Mouse (Mus musculus): ENCODE data around the gene Eps8l2. TPM values are rescaled to one million over a fixed set of nuclear protein-coding genes. Genes with fewer than 3 reads are reported as not detected.
A peak's percentile ranks its signal among the peaks of the same experiment; 100 is the strongest.

Gene Eps8l2
- polyA plus RNA-seq, 1 experiment from 2014 or later = 1.4 TPM

DNA sequence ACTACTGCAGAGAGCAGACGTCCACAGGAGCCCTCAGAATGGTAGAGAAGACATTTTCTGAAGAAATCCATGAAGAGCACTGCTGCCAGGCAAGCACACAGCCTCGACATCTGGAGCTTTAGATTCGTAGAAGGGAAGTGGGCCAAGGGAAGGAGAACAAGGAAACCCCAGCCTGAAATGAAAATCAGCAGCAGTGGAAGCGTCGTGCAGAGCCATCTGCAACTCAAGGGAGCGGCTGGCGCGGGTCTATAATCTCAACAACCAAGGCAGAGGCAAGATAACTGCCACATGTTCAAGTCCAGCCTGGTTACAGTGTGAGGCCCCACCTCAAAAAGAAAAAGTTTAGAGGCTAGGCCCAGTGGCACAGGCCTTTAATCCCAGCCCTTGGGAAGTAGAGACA is 23.6 kb upstream of the Eps8l2 start:
- no peak overlapping the region for H3K27ac ChIP-seq
- peaks cover 98% of the 10 kb centered on the region for H3K36me3 ChIP-seq
- ATAC-seq (ENCODE audit: low FRiP score) = no peak
- 93% methylated on average over 8 of the region's 8 CpGs for WGBS
- H3K9me3 ChIP-seq = no peaks in the 10 kb centered on the region
- H3K4me2 ChIP-seq = no peak overlapping the region
- H3K4me3 ChIP-seq = no peak overlapping the region
- H3K27me3 ChIP-seq = no peaks in the 10 kb centered on the region
- H3K9ac ChIP-seq = no peak overlapping the region
- no peaks in the 10 kb centered on the region for H3K4me1 ChIP-seq (replicated peaks)

DNA sequence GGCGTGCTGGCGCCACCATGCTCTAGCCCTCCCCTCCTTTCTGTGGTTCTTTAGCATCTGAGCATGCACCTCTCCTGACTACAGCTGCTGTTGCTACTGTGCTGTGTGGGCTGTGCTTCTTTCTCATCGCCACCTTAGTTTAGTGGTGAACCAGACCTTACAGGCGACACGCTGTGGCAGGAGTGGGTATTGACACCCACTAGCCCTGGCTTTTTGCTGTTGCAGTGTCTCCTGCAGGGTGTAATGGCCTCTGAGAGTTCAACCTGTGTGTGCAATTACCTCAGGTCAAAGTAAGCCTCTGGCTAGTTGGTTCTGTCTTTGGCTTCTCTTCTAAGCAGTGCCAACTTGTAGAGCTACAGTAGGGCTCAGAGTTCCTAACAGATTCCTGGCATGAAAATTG is 22.7 kb upstream of the Eps8l2 start:
- Histone ChIP-seq H3K9me3 (no peaks in the 10 kb centered on the region), H3K4me1 (replicated peaks) (no peaks in the 10 kb centered on the region), H3K4me3 (no peak overlapping the region), H3K9ac (no peak overlapping the region), H3K4me2 (no peak overlapping the region), H3K27ac (no peak overlapping the region), H3K36me3 (peaks cover 98% of the 10 kb centered on the region), H3K27me3 (no peaks in the 10 kb centered on the region)
- no peak for ATAC-seq (ENCODE audit: low FRiP score)
- WGBS = 81% methylated on average over 5 of the region's 5 CpGs

DNA sequence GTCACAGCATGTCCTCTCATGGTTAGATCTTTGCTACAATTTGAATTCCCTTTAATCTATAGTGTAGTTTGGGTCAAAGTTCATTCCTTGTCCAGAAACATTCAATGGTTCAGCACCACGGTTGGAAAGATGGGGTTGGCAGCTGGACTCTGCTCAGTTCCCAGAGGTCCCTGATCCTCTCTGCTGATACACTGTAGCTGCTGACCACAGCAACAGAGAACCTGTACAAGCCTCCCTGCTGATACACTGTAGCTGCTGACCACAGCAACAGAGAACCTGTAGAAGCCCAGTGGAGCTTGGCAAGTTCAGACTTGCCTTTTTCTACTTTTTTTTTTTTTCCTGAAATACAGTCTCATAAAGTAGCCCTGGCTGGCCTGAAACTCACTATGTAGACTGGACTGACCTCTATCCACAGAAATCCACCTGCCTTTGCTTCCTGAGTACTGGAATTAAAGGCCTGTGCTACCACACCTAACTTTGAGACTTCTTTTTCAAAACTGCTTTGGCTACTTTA is 21.0 kb upstream of the Eps8l2 start:
- Histone ChIP-seq H3K4me3 (no peak overlapping the region), H3K4me2 (no peak overlapping the region), H3K27ac (no peak overlapping the region), H3K9me3 (no peaks in the 10 kb centered on the region), H3K27me3 (no peaks in the 10 kb centered on the region), H3K9ac (no peak overlapping the region), H3K4me1 (replicated peaks) (no peaks in the 10 kb centered on the region), H3K36me3 (peaks cover 98% of the 10 kb centered on the region)
- 63% methylated on average over 1 of the region's 1 CpGs for WGBS
- no peak for ATAC-seq (ENCODE audit: low FRiP score)

DNA sequence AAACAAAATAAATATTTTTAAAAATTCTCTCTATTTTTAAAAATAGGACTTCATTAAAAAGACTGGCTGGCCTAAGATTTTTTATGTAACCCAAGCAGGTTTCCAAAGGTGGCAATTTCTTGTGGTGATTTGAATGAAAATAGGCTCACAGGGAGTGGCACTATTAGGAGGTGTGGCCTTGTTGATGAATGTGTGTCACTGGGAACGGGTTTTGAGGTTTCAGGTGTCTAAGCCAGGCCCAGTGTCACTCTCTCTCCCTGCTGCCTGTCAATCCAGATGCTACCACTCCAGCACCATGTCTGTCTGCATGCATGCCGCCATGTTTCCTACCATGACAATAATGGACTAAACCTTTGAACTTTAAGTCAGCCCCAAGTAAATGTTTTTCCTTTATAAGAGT is 19.2 kb upstream of the Eps8l2 start:
- Histone ChIP-seq H3K4me2 (no peak overlapping the region), H3K4me3 (no peak overlapping the region), H3K27ac (no peak overlapping the region), H3K36me3 (peaks cover 96% of the 10 kb centered on the region), H3K9me3 (no peaks in the 10 kb centered on the region), H3K27me3 (no peaks in the 10 kb centered on the region), H3K4me1 (replicated peaks) (peaks cover 3% of the 10 kb centered on the region), H3K9ac (no peak overlapping the region)
- ATAC-seq (ENCODE audit: low FRiP score) = no peak
- whole genome bisulfite sequencing = 73% methylated on average over 2 of the region's 2 CpGs

DNA sequence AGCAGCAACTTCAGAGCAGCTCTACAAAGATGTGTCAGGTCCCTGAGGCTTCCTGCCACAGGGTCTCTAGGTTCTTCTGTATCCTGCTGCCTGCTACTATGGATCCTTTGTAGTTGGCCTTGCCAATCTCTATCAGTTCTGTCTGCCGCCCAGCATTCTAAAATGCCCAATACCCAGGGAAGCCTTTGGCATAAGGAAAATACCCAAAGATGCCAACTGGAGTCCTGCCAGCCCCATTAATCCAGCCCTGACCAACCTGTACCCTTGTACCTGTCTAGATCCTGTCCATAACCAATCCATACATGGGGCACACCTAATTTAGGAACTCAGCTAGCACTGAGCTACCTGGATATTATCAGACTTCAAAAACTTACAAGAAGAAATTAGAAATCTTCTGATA is 14.0 kb upstream of the Eps8l2 start:
- Histone ChIP-seq H3K9me3 (no peaks in the 10 kb centered on the region), H3K27me3 (no peaks in the 10 kb centered on the region), H3K27ac (no peak overlapping the region), H3K4me2 (peak overlapping the region; percentile 6; the same call in 1 of the 2 replicates), H3K36me3 (peaks cover 45% of the 10 kb centered on the region), H3K9ac (peak overlapping the region; percentile 49), H3K4me1 (replicated peaks) (peaks cover 40% of the 10 kb centered on the region), H3K4me3 (no peak overlapping the region)
- no peak for ATAC-seq (ENCODE audit: low FRiP score)
- 93% methylated on average over 1 of the region's 1 CpGs for WGBS

DNA sequence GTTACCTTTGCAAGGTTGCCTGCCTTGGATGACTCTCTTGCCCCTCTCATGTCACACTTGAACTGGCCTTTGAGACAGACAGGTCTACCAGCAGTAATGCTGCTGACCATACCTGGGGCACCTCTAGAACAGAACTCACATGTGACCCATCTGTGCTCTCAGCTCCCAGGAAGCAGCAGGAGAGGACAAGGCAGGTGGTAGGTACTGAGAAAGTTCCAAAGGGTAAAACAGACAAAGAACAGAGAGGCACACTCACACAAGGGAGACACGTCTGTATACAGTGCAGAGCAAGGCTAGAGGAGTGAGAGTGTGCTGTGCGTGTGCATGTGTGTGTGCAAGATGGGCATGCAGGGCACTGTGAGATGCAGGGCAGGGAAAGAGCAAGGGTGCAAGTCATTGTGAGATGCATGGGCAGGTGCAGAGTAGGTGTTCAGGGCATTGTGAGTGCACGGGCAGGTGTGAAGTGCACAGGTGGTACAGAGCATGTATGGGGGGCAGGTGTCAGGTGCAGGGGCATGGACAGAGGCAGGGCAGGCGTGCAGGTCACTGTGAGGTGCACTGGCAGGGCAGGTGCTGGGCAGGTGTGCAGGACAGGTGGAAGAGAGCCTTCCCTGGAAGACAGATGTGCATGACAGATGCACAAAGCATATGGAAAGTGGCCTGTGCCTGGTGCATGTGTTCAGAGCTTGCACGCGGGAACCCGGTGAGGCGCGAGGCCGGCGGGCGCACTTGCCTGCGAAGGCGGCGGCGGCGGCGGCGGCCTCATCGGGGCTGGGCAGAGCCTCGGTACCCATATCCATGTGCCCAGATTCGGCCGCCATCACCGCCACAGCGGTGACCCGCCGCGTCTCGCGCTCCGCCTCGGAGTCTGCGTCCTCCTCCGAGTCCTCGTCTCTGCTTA is 11.9 kb upstream of the Eps8l2 start:
- ATAC-seq (ENCODE audit: low FRiP score) = peak; percentile 43
- Histone ChIP-seq H3K27me3 (no peaks in the 10 kb centered on the region), H3K36me3 (peaks cover 24% of the 10 kb centered on the region), H3K9me3 (no peaks in the 10 kb centered on the region), H3K4me3 (peak overlapping the region; percentile 73), H3K4me1 (replicated peaks) (peaks cover 40% of the 10 kb centered on the region), H3K4me2 (peak overlapping the region; percentile 100), H3K27ac (peak overlapping the region; percentile 100), H3K9ac (peak overlapping the region; percentile 97)
- 6% methylated on average over 33 of the region's 35 CpGs for WGBS

DNA sequence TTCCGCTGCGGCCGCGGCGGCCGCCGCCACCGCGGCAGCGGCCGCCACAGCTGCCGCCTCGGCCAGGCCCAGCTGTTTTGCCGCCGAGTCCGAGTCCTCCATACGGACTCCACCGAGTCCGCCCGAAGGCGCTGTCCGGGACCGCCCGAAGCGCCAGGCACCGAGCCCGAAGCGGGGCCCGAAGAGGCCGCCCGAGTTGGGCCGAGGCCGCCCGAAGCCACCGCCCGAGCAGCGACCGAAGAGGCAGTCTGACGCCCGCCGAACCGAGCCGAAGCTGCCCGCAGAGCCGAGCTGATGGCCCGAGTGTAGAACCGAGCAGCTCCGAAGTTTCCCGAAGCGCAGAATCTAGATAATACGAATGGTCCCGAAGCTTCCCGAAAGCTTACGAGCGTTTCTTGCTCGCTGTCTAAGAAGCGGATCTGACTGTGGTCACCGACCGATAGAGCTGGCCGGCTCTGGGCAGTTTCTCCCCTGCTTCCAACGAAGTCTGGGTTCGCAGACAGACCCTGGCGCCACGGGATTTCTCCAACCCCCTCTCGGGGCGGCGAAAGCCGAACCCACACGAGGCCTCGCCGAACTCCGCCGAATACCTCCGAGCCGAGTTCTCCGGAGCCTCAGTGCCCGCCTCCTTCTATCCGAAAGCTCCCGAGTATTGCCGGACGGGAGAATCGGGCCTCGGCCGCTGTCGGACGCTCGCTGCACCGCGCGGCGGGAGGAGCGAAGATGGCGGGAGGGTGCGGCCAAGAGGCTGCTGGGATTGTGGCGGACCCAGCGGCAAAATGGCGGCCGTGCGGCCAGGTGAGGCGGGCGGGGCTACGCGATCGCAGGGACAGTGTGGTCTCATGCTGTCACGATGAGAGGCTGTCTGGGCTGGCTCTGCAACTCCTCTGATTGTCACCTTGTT is 11.0 kb upstream of the Eps8l2 start, which contains the start of the genes Deaf1 and Tmem80:
Deaf1 (minus strand) TSS at position 222 of the 904 bp plus-strand sequence.
Tmem80 (plus strand) TSS at position 271 of the 904 bp plus-strand sequence.
- ATAC-seq (ENCODE audit: low FRiP score) = peak; percentile 97
- peak within 1 kb of the TSS; percentile 100 for H3K4me2 ChIP-seq

DNA sequence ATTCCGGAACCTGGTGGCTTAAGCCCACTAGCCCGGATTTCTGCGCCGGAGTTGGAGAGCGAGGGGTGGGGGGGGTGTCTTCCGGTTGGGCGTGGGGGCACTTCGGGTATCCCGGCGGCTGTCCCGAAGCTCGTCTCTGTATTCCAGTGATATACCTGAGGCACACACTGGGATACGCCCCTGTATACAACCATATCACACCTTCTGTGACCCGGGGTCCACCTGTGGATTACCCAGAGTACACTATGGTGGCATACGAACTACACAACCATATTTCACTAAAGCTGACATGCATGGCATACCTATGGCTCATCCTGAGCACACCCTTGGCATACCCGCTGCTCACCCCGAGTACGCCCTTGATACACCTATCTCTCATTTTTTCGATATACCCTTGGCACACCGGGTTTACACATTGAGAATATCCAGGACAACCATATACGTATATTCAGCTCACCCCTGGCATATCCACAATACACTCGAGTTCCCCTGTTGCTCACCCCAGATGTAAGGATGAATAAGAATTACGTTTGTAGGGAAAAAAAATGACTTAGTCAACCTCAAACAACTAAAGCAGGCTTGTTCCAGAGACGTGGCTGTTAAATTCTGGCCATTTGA is 10.2 kb upstream of the Eps8l2 start:
- Histone ChIP-seq H3K4me1 (replicated peaks) (peaks cover 40% of the 10 kb centered on the region), H3K4me2 (peak overlapping the region; percentile 100), H3K4me3 (peak overlapping the region; percentile 73), H3K9me3 (no peaks in the 10 kb centered on the region), H3K9ac (peak overlapping the region; percentile 97), H3K27me3 (no peaks in the 10 kb centered on the region), H3K27ac (peak overlapping the region; percentile 100), H3K36me3 (peaks cover 21% of the 10 kb centered on the region)
- ATAC-seq (ENCODE audit: low FRiP score) = peak; percentile 18
- WGBS = 17% methylated on average over 24 of the region's 24 CpGs

More for the DNA sequence above, 11.0 kb upstream of the Eps8l2 start, which contains the start of the genes Deaf1 and Tmem80:
- Histone ChIP-seq H3K27ac (peak within 1 kb of the TSS; percentile 100), H3K9ac (peak within 1 kb of the TSS; percentile 97), H3K36me3 (peaks cover 21% of the 10 kb centered on the region), H3K4me3 (peak within 1 kb of the TSS; percentile 73), H3K27me3 (no peaks in the 10 kb centered on the region), H3K4me1 (replicated peaks) (peaks cover 40% of the 10 kb centered on the region), H3K9me3 (no peaks in the 10 kb centered on the region)
- under 1% methylated on average over 95 of the region's 105 CpGs for WGBS

DNA sequence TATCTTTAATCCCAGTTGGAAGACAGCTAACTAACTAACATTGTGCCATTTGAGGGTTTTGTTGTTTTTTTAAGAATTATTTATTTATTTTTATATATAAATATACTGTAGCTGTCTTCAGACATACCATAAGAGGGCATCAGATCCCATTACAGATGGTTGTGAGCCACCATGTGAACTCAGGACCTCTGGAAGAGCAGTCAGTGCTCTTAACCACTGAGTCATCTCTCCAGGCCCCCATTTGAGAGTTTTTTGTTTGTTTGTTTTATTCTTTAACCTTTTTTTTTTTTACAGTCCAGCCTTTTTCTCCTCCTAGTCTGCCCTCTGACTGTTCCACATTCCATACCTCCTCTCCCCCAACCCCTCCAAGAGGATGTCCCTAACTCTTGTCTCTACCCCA is 8.0 kb upstream of the Eps8l2 start:
- Histone ChIP-seq H3K4me1 (replicated peaks) (peaks cover 25% of the 10 kb centered on the region), H3K9ac (no peak overlapping the region; the same call in 1 of the 2 replicates), H3K27ac (no peak overlapping the region), H3K36me3 (peaks cover 30% of the 10 kb centered on the region), H3K4me2 (no peak overlapping the region), H3K27me3 (no peaks in the 10 kb centered on the region), H3K4me3 (no peak overlapping the region), H3K9me3 (no peaks in the 10 kb centered on the region)
- no peak for ATAC-seq (ENCODE audit: low FRiP score)

DNA sequence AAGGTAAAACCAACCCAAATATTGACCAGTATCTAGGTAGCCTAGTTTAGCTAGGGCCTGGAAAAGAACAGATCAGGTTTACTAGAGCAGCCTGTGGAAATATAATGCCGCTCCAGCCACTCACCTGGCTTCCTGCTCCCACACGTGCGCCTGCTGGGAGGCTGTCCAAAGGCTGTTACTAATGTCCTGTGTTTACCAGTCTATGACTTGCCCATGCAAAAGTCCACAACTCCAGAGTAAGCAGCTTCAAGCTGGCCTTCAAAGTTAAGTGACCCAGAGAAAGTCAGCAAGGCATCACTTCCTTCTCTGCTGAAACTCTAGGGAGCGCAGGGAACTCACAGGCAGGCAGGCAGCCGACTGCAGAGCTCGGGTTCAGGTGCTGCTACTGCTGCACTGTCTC is 6.7 kb upstream of the Eps8l2 start:
- H3K4me3 ChIP-seq = no peak overlapping the region
- no peak overlapping the region for H3K4me2 ChIP-seq
- no peak overlapping the region for H3K9ac ChIP-seq
- no peaks in the 10 kb centered on the region for H3K9me3 ChIP-seq
- H3K27me3 ChIP-seq = no peaks in the 10 kb centered on the region
- H3K36me3 ChIP-seq = peaks cover 38% of the 10 kb centered on the region
- no peak for ATAC-seq (ENCODE audit: low FRiP score)
- 85% methylated on average over 6 of the region's 6 CpGs for WGBS
- H3K4me1 ChIP-seq (replicated peaks) = peaks cover 13% of the 10 kb centered on the region
- H3K27ac ChIP-seq = no peak overlapping the region

DNA sequence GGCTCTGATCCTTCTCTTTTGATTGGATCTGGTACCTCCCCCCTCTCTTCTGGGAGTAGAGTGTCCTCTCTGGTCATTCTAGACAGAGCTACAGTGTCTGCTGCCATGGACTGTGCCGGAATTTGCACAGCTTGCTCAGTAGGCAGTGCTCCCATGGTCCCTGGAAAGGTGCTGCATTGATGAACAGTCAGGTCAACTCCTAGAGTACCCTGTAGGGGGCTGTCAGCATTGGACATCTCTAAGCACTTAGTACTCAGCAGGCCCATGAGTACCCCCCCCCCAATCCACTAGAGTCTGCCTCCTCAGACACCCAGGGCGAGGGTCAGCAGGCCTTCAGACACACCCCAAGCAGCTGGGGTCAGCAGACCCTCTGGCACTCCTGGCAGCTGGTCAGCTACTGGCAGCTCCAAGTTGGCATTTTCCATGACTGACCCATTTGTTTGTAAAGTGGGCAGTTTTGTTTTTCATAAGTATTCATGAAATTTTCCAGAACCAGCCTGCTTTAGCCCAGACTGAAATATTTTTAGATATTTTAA is 3.6 kb upstream of the Eps8l2 start:
- Histone ChIP-seq H3K27me3 (peaks cover 27% of the 10 kb centered on the region), H3K9ac (no peak overlapping the region), H3K4me1 (replicated peaks) (peaks cover 10% of the 10 kb centered on the region), H3K4me3 (no peak overlapping the region), H3K4me2 (no peak overlapping the region), H3K27ac (no peak overlapping the region), H3K9me3 (no peaks in the 10 kb centered on the region), H3K36me3 (peaks cover 38% of the 10 kb centered on the region)
- no peak for ATAC-seq (ENCODE audit: low FRiP score)
- WGBS = 74% methylated on average over 2 of the region's 2 CpGs

All from hindbrain, embryonic 13.5 days (tissue).